In genomic region chr7:133123244-133123998, GRCm38 (mm10) we compare ENCODE assay signal across 8 mouse cellular contexts. TPM values are rescaled to one million over a fixed set of nuclear protein-coding genes. Genes with fewer than 3 reads are reported as not detected.
DNase-seq lines count a peak whose midpoint lies in the region; ATAC-seq lines count a peak whose summit lies in the region.

Gene Fgfr2, minus strand, starts transcription at chr7:133123350.

- H3K9me3 ChIP-seq in erythroblast, embryonic 14.5 days (ENCODE audit: control insufficient read depth, low read length): no peaks in the 10 kb centered on the region
- H3K9me3 ChIP-seq in intestine, embryonic 15.5 days: no peaks in the 10 kb centered on the region

- H3K27me3 ChIP-seq in erythroblast, embryonic 14.5 days (ENCODE audit: control insufficient read depth): peaks cover 66% of the 10 kb centered on the region
- no peaks in the 10 kb centered on the region for H3K27me3 ChIP-seq in intestine, embryonic 15.5 days (replicated peaks)

- peaks cover 27% of the 10 kb centered on the region for H3K4me1 ChIP-seq in erythroblast, embryonic 14.5 days (ENCODE audit: control insufficient read depth)
- H3K4me1 ChIP-seq in intestine, embryonic 15.5 days (replicated peaks): peaks cover 15% of the 10 kb centered on the region

- under 1% methylated on average over 31 of the region's 53 CpGs for WGBS in intestine, embryonic 15.5 days

- peak within 1 kb of the TSS; percentile 96 for H3K9ac ChIP-seq in intestine, embryonic 15.5 days

- H3K27ac ChIP-seq in intestine, embryonic 15.5 days: peak within 1 kb of the TSS; percentile 99

- ATAC-seq in erythroblast, adult 5-6 weeks (replicated peaks; ENCODE audit: low FRiP score, poor library complexity, severe bottlenecking): no peak
- peak; percentile 72 for ATAC-seq in intestine, embryonic 15.5 days
- ATAC-seq in megakaryocyte progenitor cell, adult 5-6 weeks (replicated peaks; ENCODE audit: poor library complexity): peak; percentile 32

- DNase-seq in cerebellum, postnatal 14 days: peak; percentile 80 to 82
- DNase-seq in gastrocnemius, postnatal 25 days: peak; percentile 81
- peak; percentile 25 to 59 for DNase-seq in left cerebral cortex, postnatal 36 days (ENCODE audit: low spot score in 2 of 2)
- peak; percentile 5 for DNase-seq in spleen, adult 12 weeks (ENCODE audit: low spot score)

- no peaks in the 10 kb centered on the region for H3K36me3 ChIP-seq in erythroblast, embryonic 14.5 days (ENCODE audit: control insufficient read depth)
- H3K36me3 ChIP-seq in intestine, embryonic 15.5 days: no peaks in the 10 kb centered on the region

- intact Hi-C loops in left cerebral cortex, postnatal 36 days (cut with DNase I): loop anchor here (5.0 kb wide), 2 partner anchors 91 to 514 kb away; partner anchors contain the start of gene Edrf1

- peak within 1 kb of the TSS; percentile 89 for H3K4me2 ChIP-seq in intestine, embryonic 15.5 days (replicated peaks)

- peak within 1 kb of the TSS; percentile 69 for H3K4me3 ChIP-seq in erythroblast, embryonic 14.5 days (replicated peaks)
- H3K4me3 ChIP-seq in intestine, embryonic 15.5 days (replicated peaks): peak within 1 kb of the TSS; percentile 95

RNA-seq across cellular contexts. Expression of gene Fgfr2, which starts in this region (rescaled TPM):
- not detected in 2 replicates for polyA plus RNA-seq in erythroblast, embryonic 14.5 days (2012)
- total RNA-seq in erythroblast, adult 5-6 weeks (2015; ENCODE audit: low replicate concordance): not detected in 2 replicates
- total RNA-seq in erythroblast, adult 5-6 weeks (2017; ENCODE audit: low replicate concordance): 0.28 and 4.8 TPM in 2 replicates
- under 1 TPM; 0.33 to 0.96 TPM for total RNA-seq in gastrocnemius, postnatal 25 days (2021)
- 61.9 and 67.0 TPM in 2 replicates for polyA plus RNA-seq in intestine, embryonic 15.5 days (2015; fragmentation: Nextera tagmentation; extraction: Ambion mirVana)
- total RNA-seq in left cerebral cortex, postnatal 36 days (2021): 10 to 100 TPM; 41.6 to 46.6 TPM
- total RNA-seq in megakaryocyte progenitor cell, adult 5-6 weeks (2015): not detected in 2 replicates
- not detected in 2 replicates for total RNA-seq in megakaryocyte progenitor cell, adult 5-6 weeks (2017)

Comparison
In these comparisons a context has a peak if more than half of its experiments do, and no peak if none do; other contexts are left out.
1. RNA of gene Fgfr2 (total RNA-seq): 41.6 to 46.6 TPM in left cerebral cortex, postnatal 36 days; 0.28 to 4.8 TPM in erythroblast, adult 5-6 weeks, 0.33 to 0.96 TPM in gastrocnemius, postnatal 25 days and not detected in megakaryocyte progenitor cell, adult 5-6 weeks; every median in the first group is over 4 times any median in the second.
2. RNA of gene Fgfr2 (polyA plus RNA-seq): 61.9 to 67.0 TPM in intestine, embryonic 15.5 days; not detected in erythroblast, embryonic 14.5 days; every median in the first group is over 10 times any median in the second.
3. Peak in DNase-seq in gastrocnemius, postnatal 25 days; RNA of the gene not detected or under 1 TPM.
4. Peak in ATAC-seq in megakaryocyte progenitor cell, adult 5-6 weeks; RNA of the gene not detected or under 1 TPM.
5. DNase-seq: peak in every context shown above with its lines; median percentile 81 in cerebellum, postnatal 14 days; 81 in gastrocnemius, postnatal 25 days; 42 in left cerebral cortex, postnatal 36 days; 5 in spleen, adult 12 weeks.